Mouse (Mus musculus): ENCODE measurements at regions not wholly inside any gene's neighbourhood (a gene's known extent, or its start where the extent isn't known, plus 50 kb on each side); places are given as distances from the start of the nearest gene placed in this dataset.

DNA sequence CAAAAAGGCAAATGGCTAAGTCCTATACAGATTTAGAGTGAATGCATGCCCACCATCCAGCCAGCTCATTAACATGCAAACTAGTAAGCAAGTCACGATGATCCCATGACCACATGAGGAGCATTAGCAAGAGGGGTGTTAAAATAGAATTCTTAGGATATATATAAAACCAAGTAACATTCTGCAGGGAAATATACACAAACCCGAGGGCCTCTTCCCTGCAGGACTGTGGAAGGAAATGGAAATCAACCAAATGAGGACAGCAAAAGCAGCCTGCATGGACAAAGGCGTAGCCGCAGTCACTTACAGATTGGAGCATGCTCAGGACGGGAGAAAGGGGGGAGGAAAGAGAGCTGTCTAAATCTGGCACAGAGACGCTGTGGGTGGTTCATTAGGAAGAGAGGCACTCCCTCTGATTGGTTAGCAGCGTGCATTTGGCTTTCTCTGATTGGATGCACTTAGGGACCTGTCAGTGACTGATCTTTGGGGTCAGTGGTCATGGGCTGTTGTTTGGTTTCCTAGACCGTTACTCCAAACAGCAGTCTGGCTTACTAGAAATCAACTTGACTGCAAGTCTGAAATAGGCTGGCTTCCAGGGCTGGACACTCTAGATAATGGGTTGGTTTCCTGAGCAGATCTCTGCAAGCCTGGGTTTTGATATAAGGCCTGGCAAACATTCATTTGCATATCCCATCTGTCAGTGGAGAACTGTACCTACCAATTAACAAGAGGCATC, 200.9 kb upstream of the Gadl1 start:
- TF ChIP-seq CTCF (IDR thresholded peaks at IDR 0.05) (no peak), EP300 (IDR thresholded peaks at IDR 0.05) (0 out of 2 replicates have a peak, but pooled peaks have one; percentile 41)

Measured in lung, postnatal 0 days (tissue).